Mouse (Mus musculus): ENCODE measurements around the gene Rasgef1b. TPM values are rescaled to one million over a fixed set of nuclear protein-coding genes. Genes with fewer than 3 reads are reported as not detected.

Gene Rasgef1b
- total RNA-seq, 2 experiments from 2014 or later, result 0.36 to 0.37 TPM

DNA sequence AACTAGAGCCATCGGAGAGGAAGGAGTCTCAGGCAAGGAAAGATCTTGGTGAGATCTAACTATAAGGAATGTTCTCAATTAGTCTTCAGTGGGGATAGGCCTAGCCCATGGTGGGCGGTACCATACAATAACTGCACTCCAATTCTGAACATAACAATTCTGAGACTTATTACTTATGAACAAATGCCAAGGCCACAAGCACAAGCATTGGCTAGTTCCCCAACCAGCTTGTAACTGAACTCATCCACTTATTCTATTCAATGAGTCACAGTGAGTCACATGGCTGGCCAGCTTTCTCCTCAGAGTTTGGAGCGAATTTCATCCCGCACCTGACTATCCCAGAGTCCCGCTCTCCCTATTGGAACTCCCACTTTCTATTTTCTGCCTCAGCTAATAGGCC is 533.4 kb downstream of the Rasgef1b start:
- no peak for DNase-seq
- intact Hi-C loops (cut with DNase I), result no loop called here

DNA sequence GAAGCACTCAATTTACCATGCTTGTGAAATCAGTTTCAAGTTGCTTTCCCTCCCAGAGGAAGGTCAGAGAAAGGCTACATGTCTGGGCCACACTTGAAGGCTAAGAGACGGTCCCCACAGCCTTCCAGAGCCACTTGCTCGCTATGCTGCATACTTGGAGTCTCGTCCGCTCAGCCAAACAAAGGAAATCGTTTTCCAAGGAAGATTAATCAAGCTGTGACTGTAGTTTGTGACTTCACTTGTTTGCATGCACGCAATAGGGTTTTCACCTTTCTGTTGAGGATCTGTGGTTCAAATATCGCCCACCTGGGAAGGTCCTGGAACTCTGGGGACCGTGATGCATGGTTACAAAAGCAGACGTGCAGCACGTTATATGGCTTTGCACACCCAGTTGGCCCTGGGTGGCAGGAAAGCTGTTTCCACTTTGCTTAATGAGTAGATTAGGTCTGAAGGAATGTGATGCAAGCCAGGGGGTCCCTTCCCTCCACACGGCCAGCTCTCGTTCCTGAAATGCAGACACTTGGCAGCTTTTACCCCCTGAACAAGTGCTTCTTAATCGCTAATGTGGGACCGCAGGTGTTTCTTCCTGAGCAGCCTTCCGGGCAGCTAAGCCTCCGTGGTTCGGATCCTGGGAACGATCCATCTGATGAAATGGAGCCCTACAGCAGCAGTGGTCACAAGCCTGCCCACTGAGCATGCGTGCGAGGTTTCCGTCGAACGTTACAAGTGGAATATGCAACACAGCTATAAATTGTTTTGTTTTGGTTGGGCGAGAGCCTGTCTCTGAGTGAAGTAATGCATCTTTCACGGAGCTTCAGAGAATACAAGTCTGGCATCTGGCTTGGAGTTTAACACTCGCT is 537.7 kb downstream of the Rasgef1b start:
- no peak for DNase-seq

DNA sequence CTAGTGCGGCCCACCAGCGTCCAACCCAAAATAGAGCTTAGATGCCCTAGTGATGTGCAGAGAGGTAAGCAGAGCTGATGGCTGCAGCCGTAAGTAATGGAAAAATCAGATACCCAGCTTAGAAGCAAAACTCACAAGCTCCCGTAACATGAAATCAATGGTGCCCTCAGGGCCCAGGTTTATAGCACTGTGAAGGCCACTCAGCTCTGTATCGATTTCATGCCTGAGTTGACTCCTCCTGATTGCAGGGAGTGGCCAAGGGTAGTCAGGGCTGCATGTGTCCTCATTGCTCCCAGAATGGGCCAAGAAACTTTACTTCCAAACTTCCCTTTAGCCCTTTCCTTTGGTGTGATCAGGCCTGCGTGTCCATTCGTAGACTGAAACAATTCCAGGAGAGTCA is 545.2 kb downstream of the Rasgef1b start:
- intact Hi-C loops (cut with DNase I), result no loop called here
- DNase-seq, result no peak

More for the DNA sequence above, 537.7 kb downstream of the Rasgef1b start:
- intact Hi-C loops (cut with DNase I), result no loop called here

DNA sequence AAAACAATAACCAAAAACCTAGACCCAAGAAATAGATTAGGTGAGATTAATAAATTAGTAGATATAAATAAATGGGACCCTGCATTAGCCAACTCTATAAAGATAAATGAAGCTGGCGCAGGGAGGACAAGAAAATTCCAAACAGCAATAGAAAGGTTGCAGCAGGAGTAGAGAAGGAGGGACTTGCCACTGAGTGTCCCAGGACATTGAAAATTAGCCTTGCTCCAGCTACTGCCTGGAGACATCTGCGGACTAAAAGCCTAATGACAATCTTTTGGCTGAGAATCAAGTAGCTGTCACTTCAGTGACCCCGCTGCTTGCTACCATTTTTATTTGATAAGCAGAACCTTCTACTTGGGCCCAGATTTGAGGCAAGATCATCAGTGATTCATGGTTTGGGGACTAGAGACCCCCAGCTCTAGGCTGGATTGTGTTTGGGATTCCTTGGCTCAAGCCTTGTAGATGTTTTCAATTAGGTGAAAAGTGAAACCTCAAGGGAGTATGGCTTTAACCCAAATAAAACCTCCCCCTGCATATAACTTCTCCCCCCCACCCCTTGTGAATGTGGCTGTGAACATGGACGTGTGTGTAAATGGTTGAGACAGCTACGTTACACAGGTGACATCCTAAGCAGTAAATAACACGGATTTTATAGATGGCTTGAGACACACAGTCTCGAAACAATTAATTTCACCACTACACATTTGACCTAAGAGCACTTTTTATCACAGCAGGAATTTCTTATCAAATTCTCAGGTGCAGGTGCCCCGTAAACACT is 554.1 kb downstream of the Rasgef1b start:
- intact Hi-C loops (cut with DNase I), result no loop called here
- DNase-seq, result no peak

DNA sequence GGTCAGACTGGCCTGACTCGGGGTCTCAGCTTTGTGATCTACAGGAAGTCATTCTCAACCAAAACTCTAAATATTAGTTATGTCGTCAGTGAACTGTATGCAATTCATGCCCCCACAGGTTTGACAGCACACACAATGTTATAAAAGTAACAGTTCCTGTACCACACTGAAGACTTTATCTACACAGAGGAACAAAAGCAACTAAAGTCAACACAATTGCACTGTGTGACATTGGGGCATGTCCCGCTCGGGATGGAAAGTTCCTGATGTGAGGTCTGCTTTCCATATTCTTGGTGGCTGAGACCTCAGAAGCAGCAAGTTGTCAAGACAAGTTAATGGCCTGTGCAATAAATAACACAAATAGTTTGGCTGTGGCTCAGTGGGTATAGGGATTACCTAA is 559.0 kb downstream of the Rasgef1b start:
- intact Hi-C loops (cut with DNase I), result no loop called here

GRCm38 (mm10) chr5:99167767-99168166 is 561.1 kb downstream of the Rasgef1b start:
- DNase-seq, result no peak
- intact Hi-C loops (cut with DNase I), result no loop called here

More for the DNA sequence above, 559.0 kb downstream of the Rasgef1b start:
- DNase-seq, result no peak

Other genes with a start within 250 kb of the Rasgef1b start
- not detected for gene Vamp9, start 177.2 kb upstream of the Rasgef1b start, total RNA-seq (2021)
- gene Hnrnpd, start 249.9 kb upstream of the Rasgef1b start, total RNA-seq (2021), result 10 to 100 TPM; 51.4 to 63.8 TPM
- under 1 TPM in 1 of 2 experiments, not detected in 1; 0.46 TPM for gene 4930524J08Rik, start 250.0 kb upstream of the Rasgef1b start, total RNA-seq (2021)

Data from gastrocnemius, postnatal 36 days (tissue).